Mouse (Mus musculus) cerebellum, adult 2 months (tissue): ENCODE results near the gene Dtd1.

ENCODE experiments used
- CTCF ChIP-seq: fragments of 200-500 bp; IDR thresholded peaks from 2 replicates; pipeline ENCODE4 v1.5.1; 2011; ENCODE audit warnings: low read depth, mild to moderate bottlenecking, control low read depth, low read length, moderate library complexity, borderline replicate concordance; ENCODE audit not compliant: insufficient read depth
- POLR2A ChIP-seq: fragments of 200-500 bp; IDR thresholded peaks from 2 replicates; pipeline ENCODE4 v1.6.1; 2011; ENCODE audit warnings: low read length, control low read depth, borderline replicate concordance; ENCODE audit not compliant: insufficient read depth

DNA sequence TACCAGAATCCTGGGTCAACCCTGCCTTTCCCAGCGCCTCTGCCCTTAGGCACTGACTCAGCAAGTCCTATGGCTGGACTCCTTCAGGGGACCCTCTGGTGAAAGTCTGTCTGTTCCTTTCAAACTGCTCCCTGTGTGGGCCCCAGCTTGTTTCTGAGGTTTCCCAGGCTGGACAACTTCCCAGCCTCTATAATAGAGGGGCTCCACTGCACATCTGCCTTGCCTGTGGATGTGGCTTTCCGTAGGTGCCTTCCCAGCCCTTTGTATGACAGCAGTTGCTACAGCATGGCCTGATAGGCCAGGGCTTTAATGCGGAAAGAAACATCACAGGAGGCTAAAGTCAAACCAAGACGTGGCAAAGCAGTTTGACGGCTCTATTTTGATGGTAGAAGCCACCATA is 119.6 kb downstream of the Dtd1 start:
- TF ChIP-seq CTCF, result no peak
- no peak for TF ChIP-seq POLR2A
